Mouse (Mus musculus): ENCODE measurements around the gene Slc46a1.

DNA sequence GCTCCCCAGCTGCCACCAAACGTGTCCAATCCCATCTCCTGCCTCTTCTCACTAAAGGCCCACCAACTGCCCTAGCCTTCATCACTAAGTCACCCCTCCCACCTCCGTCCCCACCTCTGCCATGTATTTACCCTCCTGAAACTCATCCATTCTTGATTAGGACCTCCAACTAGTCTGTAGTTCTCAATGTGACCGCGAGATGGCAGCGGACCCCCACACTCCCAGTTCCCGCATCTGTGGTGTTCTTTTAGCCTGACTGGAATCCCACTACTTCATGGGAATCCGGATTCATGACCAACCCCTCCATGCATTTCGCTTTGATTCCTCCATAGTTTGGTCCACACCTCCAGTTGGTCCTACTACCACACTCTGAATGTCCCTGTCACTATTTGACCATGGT, 22.7 kb downstream of the Slc46a1 start:
- TF ChIP-seq MAFK (IDR thresholded peaks at IDR 0.05; ENCODE audit: insufficient replicate concordance, low read length), result no peak
- no peak for TF ChIP-seq ZNF384 (IDR thresholded peaks at IDR 0.05; ENCODE audit: low read depth, low read length)
- 0 out of 2 replicates have a peak, but pooled peaks have one; percentile 26 for TF ChIP-seq MAZ (IDR thresholded peaks at IDR 0.05; ENCODE audit: low read depth, low read length)
- TF ChIP-seq TCF12 (IDR thresholded peaks at IDR 0.05; ENCODE audit: low read depth, low read length), result no peak
- no peak for TF ChIP-seq MAX (IDR thresholded peaks at IDR 0.05; ENCODE audit: low read length)

Data from CH12.LX (cell line).